Mouse (Mus musculus): ENCODE measurements around the gene Agap3. TPM values are rescaled to one million over a fixed set of nuclear protein-coding genes. Genes with fewer than 3 reads are reported as not detected.
A peak's percentile ranks its signal among the peaks of the same experiment; 100 is the strongest.

Gene Agap3
- total and polyA plus RNA-seq, 3 experiments, result 116 to 203 (median 138) TPM

DNA sequence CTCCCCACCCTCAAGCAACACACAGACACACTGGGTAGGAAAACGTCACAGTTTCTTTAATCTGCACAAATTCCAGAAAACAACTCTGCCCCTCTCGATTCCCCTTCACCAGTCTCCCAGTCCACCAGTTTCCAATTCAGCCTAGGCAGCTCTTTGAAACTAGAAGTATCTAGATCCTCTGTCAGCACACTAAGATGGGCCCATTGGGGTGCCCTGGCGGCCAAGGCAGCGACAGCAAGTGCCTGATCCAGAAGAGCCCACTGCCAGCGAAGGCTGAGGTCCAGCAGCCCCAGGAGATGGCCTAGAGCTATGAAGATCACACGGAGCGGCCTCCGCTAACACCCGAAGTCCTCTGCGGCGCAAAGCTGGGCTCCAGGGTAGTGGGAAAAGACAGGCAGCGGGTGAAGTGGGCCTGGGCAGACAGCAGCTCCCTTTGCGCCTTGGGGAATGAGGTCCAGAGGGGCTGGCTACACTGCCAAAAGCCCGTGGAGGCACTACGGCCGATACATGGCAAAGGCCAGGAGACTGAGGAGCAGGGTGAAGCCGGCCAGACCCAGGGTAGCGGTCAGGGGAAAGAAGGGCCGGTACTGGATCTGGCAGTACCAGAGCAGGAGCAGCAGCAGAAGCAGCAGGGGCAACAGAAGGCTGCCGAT lies 6.4 kb upstream of the Agap3 start:
- Histone ChIP-seq H3K4me1 (ENCODE audit: control insufficient read depth in 1 of 2, insufficient read depth in 2 of 2, low read length in 2 of 2) (peaks cover 6 to 13% of the 10 kb centered on the region in 2 experiments), H3K9me3 (replicated peaks; ENCODE audit: insufficient read depth, low read length) (no peaks in the 10 kb centered on the region), H3K79me2 (ENCODE audit: control insufficient read depth, insufficient read depth, low read length, poor library complexity) (peaks cover 14% of the 10 kb centered on the region), H3K27me3 (ENCODE audit: control insufficient read depth in 1 of 2, insufficient read depth in 2 of 2, low read length in 2 of 2) (no peaks in the 10 kb centered on the region), H3K4me3 (ENCODE audit: control insufficient read depth in 1 of 2, insufficient read depth in 1 of 2, low read depth in 2 of 2, low read length in 2 of 2) (peak overlapping the region; percentile 78 to 93), H3K27ac (ENCODE audit: control insufficient read depth, low read depth, low read length) (peak overlapping the region; percentile 27), H3K9ac (ENCODE audit: control insufficient read depth, low read depth, low read length, poor library complexity, severe bottlenecking) (peak overlapping the region; percentile 80), H3K36me3 (ENCODE audit: control insufficient read depth in 1 of 2, insufficient read depth in 2 of 2, low read length in 2 of 2) (peaks cover 0 to 17% of the 10 kb centered on the region in 2 experiments; a peak in 3 of 4 replicates)
- 0 out of 2 replicates have a peak, but pooled peaks have one; percentile 17 for TF ChIP-seq MYB (IDR thresholded peaks at IDR 0.05; ENCODE audit: low read depth, low read length)
- TF ChIP-seq CHD1 (IDR thresholded peaks at IDR 0.05; ENCODE audit: low read depth, low read length), result 0 out of 2 replicates have a peak, but pooled peaks have one; percentile 67
- TF ChIP-seq MAX (IDR thresholded peaks at IDR 0.05; ENCODE audit: low read length), result peak; percentile 56
- no peak for TF ChIP-seq TAL1 (IDR thresholded peaks at IDR 0.05; ENCODE audit: low read length)
- DNase-seq (ENCODE audit: low read depth, low spot score), result no peak

DNA sequence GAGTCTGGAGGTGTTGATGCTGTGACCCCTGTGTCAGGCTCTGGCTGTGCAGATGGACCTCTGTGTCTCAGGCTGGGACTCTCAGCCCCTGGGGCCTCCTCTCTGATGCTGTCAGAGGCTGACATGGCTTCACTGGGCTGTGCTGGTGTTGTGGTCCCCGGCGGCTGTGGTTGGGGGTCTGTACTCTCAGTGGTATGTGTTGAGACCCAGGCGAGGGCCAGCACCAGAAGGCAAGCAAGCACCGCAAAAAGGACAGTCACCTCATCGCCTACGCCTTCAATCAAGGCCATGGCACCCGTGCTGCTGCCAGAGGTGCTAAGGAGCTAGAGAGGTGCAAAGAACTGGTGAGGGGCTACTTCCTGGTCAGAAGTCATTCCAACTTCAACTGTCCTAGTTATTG lies 5.3 kb upstream of the Agap3 start:
- peaks cover 6 to 18% of the 10 kb centered on the region in 2 experiments for H3K4me1 ChIP-seq (ENCODE audit: control insufficient read depth in 1 of 2, insufficient read depth in 2 of 2, low read length in 2 of 2)
- H3K27ac ChIP-seq (ENCODE audit: control insufficient read depth, low read depth, low read length), result no peak overlapping the region
- peak overlapping the region in 1 of 2 experiments; percentile 66; a peak in 2 of 4 replicates for H3K4me3 ChIP-seq (ENCODE audit: control insufficient read depth in 1 of 2, insufficient read depth in 1 of 2, low read depth in 2 of 2, low read length in 2 of 2)
- H3K9me3 ChIP-seq (replicated peaks; ENCODE audit: insufficient read depth, low read length), result no peaks in the 10 kb centered on the region
- H3K79me2 ChIP-seq (ENCODE audit: control insufficient read depth, insufficient read depth, low read length, poor library complexity), result peaks cover 16% of the 10 kb centered on the region
- no peak for DNase-seq (ENCODE audit: low read depth, low spot score)
- TF ChIP-seq CHD1 (IDR thresholded peaks at IDR 0.05; ENCODE audit: low read depth, low read length) (no peak), TBP (IDR thresholded peaks at IDR 0.05; ENCODE audit: low read depth, low read length) (no peak), NRF1 (IDR thresholded peaks at IDR 0.05; ENCODE audit: insufficient read depth, low read depth, low read length, poor library complexity, severe bottlenecking) (no peak), E2F4 (IDR thresholded peaks at IDR 0.05; ENCODE audit: borderline replicate concordance, low read depth, low read length) (no peak), KAT2A (conservative IDR thresholded peaks at IDR 0.05; ENCODE audit: low read depth, low read length) (no peak), ZKSCAN1 (IDR thresholded peaks at IDR 0.05; ENCODE audit: low read depth, low read length) (no peak), MAZ (IDR thresholded peaks at IDR 0.05; ENCODE audit: low read depth, low read length) (no peak), USF1 (IDR thresholded peaks at IDR 0.05; ENCODE audit: low read depth, low read length) (no peak), EP300 (IDR thresholded peaks at IDR 0.05; ENCODE audit: low read depth in 1 of 2, low read length in 2 of 2) (no peak), MEF2A (IDR thresholded peaks at IDR 0.05; ENCODE audit: extremely low read depth, insufficient replicate concordance, low read depth, low read length, poor library complexity, severe bottlenecking) (no peak), HCFC1 (IDR thresholded peaks at IDR 0.05; ENCODE audit: low read depth, low read length) (no peak)
- peaks cover 0 to 24% of the 10 kb centered on the region in 2 experiments; a peak in 3 of 4 replicates for H3K36me3 ChIP-seq (ENCODE audit: control insufficient read depth in 1 of 2, insufficient read depth in 2 of 2, low read length in 2 of 2)
- H3K9ac ChIP-seq (ENCODE audit: control insufficient read depth, low read depth, low read length, poor library complexity, severe bottlenecking), result no peak overlapping the region
- no peaks in the 10 kb centered on the region for H3K27me3 ChIP-seq (ENCODE audit: control insufficient read depth in 1 of 2, insufficient read depth in 2 of 2, low read length in 2 of 2)
